Mouse (Mus musculus) bone marrow macrophage, adult 2 months (primary cell): ENCODE data around the gene Ikbke.

Experiments used
- CTCF ChIP-seq: IDR thresholded peaks from 2 replicates; pipeline ENCODE4 v1.5.1; 2012; ENCODE audit warnings: low read depth, mild to moderate bottlenecking, low read length, moderate library complexity
- POLR2A ChIP-seq: IDR thresholded peaks from 2 replicates; pipeline ENCODE4 v1.6.1; 2012; ENCODE audit warnings: mild to moderate bottlenecking, low read depth, low read length, borderline replicate concordance

DNA sequence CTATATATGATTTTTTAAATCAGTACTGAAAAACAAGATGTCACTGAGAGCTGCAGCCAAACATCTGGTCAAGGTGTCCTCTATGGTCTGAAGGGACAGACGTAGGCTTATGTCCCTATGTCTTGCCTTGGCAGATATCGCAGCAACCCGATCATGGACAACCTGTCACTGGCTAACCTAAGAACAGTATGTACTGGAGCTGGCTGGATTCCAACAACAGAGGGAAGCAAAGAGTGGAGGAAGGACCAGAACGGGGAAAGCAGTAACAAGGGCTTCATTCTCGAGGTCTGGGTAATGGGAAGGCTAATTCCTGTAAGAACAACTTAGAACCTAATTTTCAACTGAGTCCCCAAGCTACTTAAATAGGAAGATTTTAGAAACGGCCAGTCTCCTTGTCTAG lies 9.5 kb upstream of the Ikbke start:
- TF ChIP-seq CTCF = no peak
- TF ChIP-seq POLR2A = no peak
